Mouse (Mus musculus) right cerebral cortex, postnatal 25 days (tissue): ENCODE measurements around the gene Abcc9.

Source experiments
- DNase-seq: peaks from one replicate; pipeline ENCODE4 v3.0.0; 2022

Abcc9 gene

DNA sequence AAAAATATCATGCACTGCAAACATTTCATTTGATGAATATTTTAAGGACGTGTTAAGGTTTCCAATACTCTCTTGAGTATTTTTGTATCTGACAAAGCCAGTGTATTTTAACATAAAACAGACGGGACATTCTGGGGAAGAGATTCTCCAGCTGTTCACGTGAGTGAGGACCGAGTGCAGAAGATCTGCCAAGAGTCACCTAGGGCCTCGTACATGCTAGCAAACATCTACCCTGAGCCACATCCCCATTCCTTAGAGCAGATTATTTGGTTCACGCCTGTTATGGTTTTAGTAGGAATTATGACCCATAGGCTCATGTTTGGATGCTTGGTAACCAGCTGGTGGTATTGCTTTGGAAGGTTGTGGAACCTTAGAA is 159.3 kb downstream of the Abcc9 start:
- DNase-seq = no peak

DNA sequence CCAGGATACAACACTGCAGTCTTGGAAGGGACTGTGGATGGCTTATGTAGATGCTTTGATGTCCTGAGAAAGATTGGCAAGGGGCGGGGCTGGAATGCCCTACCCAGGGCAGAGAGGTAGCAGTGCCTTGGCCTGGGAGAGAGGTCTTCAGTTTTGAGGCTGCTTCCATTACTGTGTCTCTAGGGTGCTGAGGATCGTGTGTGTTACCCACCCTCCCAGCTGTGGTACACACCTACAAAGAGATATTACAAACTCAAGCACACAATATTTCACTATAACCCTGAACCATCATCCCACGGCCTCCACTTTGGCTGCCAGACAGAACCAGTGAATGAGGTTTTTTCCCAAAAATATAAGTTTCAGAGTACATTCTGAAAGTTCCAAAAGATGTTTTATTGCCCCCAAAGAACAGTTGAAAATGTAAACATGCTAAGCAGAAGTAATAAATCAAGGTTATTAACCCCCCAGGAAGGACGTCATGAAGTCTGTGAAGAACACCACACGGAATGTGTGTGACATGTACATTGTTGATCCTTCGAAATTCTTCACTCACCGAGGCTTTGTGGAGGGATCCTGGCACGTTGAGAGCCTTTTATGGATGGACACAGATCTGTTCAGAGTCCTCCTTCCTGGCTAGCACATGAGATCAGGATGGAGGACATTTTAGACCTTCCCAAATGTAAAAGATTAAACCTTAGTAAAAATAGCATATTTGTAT is 159.9 kb downstream of the Abcc9 start:
- no peak for DNase-seq

DNA sequence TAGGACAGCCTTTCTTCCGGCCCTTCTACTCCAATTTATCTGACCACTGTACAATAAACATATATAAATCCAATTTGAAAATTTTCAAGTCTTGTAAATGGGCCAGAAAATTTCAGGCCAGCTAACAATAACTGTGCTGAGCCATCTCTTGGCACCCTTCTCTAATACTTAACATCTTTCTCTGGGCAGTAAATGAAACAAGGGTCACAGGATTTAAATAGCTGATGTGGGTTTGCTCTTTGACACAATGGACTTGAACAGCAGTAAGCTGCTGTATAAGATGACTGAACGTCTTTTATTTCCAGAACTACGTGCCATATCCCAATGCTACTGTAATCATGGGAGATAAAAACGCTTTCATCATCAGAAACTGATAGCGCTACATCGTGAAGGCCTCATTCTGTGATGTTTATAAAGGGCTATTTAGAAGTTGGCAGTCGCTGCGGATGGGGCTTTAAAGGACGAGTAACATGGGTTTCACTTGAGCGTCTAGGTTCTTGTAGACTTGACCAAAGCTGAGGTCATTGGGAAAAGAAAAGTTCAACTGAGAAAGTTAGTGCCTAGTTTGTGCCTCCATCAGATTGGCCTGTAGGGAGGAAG is 161.5 kb downstream of the Abcc9 start:
- no peak for DNase-seq

DNA sequence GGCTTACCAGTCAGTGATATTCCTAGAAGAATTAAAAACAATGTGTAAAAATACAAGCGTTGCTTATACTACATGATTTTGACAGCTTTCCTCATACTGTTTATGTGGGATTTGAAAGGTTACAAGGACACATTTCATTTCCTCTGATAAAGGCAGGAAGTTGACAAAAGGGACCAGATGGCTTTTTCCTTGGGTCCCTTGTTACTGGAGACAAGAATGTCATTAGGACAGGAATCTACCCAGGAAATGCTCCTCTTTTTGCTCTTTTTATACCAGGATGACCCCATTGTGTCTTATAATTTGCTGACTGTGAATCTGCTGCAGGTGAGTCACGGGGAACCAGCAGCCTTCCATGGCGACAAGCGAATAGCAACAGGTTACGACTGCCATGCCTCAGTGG is 162.0 kb downstream of the Abcc9 start:
- no peak for DNase-seq

DNA sequence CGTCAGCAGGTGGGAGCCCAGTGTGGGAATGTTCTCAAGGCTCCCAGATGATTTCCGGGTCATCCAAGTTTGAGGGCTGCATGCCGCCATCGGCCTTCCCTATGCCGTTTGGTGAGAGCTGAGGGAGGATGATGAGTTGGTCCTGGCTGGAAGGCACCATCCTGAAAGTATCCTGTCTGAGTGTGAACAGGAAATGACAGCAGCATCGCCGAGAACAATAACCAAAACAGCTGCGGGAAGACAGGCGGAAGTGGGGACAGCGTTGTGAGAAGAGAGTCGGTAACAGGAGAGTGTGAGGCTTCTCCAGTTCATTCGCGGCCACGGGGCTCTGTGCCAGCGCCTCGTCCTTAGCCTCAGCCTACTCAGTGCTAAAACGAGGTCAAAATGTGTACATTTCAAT is 163.6 kb downstream of the Abcc9 start:
- no peak for DNase-seq
